Mouse (Mus musculus) kidney, postnatal 10 days (tissue): ENCODE measurements around the gene Vangl1.

Experiments
- DNase-seq: peaks from one replicate; pipeline ENCODE4 v3.0.0; 2021; ENCODE audit warnings: mixed read lengths

The Vangl1 gene

GRCm38 (mm10) chr3:102203781-102204721, at the start of gene Vangl1:
Gene Vangl1 (minus strand): TSS chr3:102204693.
- peak; percentile 92 for DNase-seq

- DNase-seq: no peak
These were observed 49.1 kb upstream of the Vangl1 start for GRCm38 (mm10) chr3:102253554-102253953.

DNA sequence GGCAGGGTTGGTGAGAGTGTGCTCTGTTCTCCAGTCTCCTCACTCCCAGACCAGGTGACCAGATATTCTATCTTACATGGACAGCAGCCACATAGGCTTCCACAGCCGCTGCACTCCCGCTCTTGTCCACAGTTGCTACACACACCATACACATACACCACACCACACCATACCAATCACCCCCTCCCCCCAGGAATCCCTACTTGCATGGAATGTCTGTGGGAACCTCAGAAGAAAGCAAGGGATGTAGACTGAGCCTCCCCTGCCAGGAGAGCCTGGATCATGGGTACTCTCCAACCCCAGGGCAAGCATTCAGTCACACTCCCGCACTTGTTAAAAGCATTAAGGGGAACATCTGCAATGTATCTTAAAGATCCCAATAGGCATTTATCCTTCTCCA, 48.4 kb upstream of the Vangl1 start:
- no peak for DNase-seq

GRCm38 (mm10) chr3:102250873-102251272, 46.4 kb upstream of the Vangl1 start:
- no peak for DNase-seq

DNA sequence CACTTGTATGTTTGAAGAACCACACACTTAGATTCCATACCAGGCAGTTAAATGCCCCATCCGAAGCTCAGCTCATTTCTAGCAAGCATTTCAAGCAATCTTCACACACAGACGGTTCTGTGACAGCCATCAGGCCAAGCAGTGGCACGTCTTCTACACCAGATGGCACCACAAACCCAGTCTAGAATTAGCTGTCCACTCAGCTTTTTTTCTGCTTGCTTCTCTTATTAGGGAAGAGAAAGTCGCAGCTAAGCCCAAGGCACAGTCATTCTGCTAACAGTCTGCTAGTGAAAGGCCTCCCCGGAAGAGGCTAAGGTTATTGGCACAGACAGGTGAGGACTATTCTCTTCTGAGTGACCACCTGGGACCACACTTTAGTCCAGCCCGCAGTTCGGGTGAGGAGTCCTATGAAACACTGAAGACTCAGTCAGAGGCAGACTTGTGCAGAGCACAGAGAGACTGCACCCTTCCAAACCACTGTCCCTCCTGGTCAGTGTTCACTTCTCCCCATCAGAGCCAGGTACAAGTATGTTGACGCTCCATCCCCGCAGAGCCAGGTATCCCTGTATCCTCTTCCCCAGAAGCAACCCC, 45.0 kb upstream of the Vangl1 start:
- peak; percentile 76 for DNase-seq

GRCm38 (mm10) chr3:102244601-102245000, 40.1 kb upstream of the Vangl1 start:
- no peak for DNase-seq

DNA sequence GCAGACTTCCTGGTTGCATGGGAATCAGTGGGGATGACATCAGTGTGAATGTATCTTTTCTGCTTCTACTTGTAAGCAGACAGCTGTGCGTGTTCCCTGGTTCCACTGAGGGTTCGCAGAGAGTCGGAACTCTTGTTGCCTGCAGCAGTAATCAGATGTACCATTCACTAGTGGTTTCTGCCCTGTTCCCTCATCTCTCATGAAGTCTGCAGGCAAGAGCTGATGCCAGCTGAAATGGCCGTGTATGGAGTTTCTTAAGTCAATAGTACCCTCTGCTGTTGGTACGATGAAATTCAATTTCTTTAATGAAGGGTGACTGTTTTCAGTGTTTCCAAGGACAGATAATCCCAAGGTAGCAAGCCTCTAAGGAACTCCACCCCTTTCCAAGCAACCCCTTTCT, 38.4 kb upstream of the Vangl1 start:
- peak; percentile 33 for DNase-seq

- no peak for DNase-seq
These were observed 27.1 kb upstream of the Vangl1 start for GRCm38 (mm10) chr3:102231418-102232134.

- DNase-seq: no peak
These were observed 18.3 kb upstream of the Vangl1 start for GRCm38 (mm10) chr3:102222756-102223155.

- DNase-seq: no peak
These were observed 13.8 kb upstream of the Vangl1 start for GRCm38 (mm10) chr3:102218301-102218700.

GRCm38 (mm10) chr3:102214736-102215135, 10.2 kb upstream of the Vangl1 start:
- DNase-seq: no peak

DNA sequence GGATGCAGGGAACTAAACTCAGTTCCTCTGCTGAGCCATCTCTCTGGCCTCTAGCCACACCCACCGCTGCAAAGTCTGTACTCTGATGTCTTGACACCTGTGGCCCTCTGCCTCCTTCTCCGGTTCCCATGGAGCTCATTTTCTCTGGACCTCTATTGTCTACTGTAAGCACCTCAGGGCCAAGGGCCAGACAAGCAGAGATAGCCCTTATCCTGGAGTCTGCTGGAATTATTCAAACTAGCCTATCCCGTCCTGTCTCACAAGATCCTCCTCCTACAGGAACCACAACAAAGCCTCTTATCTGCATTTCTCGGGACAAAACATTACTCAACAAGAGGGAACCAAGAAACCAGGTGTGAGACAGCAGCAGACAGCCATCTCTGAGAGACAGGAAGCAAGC, 9.8 kb upstream of the Vangl1 start:
- no peak for DNase-seq

DNA sequence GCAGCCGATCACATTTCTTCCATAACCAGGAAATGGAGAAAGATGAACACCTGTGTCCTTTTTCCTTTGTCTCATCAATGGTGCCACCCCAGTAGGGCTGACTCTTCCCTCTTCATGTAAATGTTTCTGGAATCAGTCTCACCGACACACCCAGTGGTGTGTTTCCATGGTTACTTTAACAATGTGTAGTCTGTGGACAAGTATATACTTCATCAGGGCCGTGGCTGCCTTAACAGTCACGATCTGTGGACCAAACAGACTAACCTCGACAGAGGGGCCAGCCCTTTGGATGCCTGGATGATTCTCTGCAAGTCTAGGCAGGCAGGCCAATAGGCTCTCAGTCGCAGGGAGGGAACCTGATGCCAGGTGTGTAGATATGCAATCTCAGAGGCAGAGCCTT, 8.4 kb upstream of the Vangl1 start:
- no peak for DNase-seq

- DNase-seq: no peak
These were observed 7.8 kb upstream of the Vangl1 start for GRCm38 (mm10) chr3:102212336-102212735.

DNA sequence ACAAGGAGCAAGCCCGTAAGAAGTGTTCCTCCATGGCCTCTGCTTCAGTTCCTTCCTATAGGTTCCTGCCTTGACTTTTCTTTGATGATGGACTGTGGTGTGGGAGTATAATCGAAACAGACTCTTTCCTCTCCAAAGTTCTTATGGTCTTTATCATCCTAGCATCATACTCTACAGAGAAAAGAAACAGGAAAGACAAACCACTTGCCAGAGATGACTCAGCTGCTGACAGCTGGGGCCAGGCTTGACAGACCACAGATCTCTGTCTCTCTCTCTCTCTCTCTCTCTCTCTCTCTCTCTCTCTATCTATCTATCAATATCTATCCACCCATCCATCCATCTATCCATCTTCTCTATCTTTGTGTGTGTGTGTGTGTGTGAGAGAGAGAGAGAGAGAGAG, 6.8 kb upstream of the Vangl1 start:
- DNase-seq: no peak

DNA sequence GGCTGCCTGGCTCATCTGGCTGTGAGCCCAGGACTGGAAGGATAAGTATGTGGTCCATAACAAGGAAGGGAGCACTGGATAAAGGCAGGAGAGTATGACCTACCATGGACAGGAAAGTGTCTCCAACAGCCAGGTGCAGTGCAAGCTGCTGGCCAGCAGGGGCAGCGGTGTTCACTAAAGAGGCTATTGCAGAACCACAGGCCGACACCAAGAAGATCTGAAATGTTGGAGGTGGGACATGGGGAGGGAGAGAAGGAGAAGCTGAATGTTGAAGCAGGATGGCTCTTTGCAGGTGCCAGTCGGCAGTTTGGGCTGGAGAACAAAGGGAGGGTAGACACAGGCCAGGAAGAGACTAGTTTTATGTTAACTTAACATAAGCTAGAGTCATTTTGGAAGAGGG, 6.3 kb upstream of the Vangl1 start:
- DNase-seq: peak; percentile 44

DNA sequence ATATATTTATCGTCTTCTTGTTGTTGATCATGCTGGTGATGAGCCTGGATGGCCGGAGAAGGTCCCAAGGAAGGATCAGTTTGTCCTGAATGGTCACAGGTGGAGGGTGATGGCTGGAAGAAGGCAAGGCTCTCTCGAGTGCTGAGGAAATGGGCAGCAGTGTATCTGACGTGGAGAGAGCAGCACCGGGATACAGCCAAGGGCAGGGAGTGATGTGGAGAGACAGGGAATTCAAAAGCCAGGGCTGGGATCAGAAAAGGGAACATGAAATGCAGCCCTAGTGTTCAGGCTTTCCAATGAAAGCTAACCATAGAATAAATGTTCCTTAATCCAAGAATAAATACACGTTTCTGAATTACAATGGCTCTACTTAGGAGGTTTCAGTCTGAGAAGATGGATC, 4.4 kb upstream of the Vangl1 start:
- no peak for DNase-seq

DNA sequence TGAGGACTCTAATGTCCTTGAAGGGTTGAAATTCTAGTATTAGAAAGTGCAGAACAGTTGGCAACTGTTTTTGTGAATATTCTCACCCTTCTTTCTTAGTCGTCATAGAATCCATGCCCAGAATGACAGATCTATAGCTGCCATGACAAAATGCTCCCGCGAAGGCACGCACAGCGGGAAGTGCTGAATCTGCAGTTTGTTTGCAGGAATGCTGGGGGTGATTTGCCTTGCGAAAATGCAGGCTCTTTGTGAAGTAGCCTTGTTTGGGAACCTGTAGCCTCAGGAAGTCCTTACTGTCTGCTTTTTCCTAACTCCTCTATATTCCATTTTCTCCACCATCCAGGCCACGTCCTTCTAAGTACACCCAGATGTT, 951 bp upstream of the Vangl1 start:
- no peak for DNase-seq

DNA sequence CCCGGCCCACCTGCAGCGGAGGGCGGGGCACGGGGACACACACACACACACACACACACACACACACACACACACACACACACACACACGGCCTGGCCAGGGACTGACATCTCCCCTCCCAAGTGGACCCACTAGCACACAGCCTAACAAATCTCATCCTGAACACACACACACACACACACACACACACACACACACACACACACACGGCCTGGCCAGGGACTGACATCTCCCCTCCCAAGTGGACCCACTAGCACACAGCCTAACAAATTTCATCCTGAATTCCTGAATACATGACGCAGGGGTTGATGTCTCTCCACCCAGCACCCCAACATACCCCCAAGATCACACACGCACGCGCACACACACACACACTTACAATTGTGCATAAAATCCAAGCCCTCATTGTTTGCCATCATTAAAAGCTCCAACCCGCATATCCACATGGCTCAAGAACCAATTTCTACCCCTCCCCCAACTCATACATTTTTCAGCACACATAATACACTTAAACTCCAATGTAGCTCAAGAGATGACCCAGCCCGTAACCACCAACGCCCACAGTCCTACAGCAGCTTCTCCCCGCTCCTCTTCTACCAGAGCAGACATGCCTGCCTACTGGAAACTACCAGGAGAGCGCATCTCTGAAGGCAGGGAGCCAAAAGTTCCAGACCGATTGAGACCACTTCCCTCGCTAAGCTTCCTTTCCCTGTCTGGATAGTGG, 403 bp upstream of the Vangl1 start:
- DNase-seq: peak; percentile 32

DNA sequence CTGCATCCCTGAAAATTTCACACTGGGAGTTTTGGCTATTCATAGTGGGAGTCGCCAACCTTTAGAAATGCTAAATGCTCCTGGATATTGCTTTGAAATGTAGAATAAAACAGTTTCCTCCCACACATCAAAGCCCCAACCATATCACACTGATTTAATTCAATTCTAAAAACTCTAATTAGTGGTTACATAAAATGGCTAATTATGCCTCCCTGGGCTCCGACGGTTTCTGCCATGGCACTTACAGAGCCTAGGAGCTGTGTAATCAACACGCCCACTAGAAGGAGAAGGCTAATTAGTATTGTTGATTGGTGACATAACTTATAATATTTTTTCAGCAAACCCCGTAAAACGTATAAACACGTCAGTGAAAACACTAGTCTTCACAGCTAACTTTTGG, 1.4 kb downstream of the Vangl1 start:
- no peak for DNase-seq

- no peak for DNase-seq
These were observed 4.5 kb downstream of the Vangl1 start for GRCm38 (mm10) chr3:102199991-102200390.

- DNase-seq: no peak
These were observed 5.3 kb downstream of the Vangl1 start for GRCm38 (mm10) chr3:102199226-102199625.

DNA sequence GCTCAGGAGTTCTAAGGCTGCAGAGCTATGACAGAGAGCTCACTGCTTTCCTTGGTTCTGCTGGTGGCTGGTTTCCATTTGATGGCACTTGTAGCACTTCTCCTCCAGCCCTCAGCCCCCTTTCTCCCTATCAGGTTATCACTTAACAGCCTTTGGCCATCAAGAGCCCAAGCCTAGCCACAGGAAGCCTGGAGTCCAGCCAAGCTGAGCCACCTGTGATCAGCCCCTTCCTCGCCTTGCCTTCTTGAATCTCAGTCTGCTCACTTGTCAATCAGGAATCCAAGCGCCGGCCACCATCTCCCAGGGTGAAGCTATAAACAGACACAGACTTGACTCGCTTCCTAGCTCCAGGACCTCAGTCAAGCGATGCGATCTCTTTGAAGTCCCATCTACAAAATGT, 6.0 kb downstream of the Vangl1 start:
- no peak for DNase-seq
